Mouse (Mus musculus) embryonic fibroblast, embryonic 13.5 days (primary cell): Measurements from ENCODE around the gene Pdcd2. TPM values are rescaled to one million over a fixed set of nuclear protein-coding genes. Genes with fewer than 3 reads are reported as not detected.

Experiments
- H3K27ac ChIP-seq: 2 replicates; pipeline ENCODE4 v1.5.1; 2012; ENCODE audit warnings: low read length, control low read depth, inconsistent platforms; ENCODE audit not compliant: insufficient read depth
- H3K4me1 ChIP-seq: 2 replicates; pipeline ENCODE4 v1.6.1; 2011; ENCODE audit warnings: low read length; ENCODE audit not compliant: control insufficient read depth, insufficient read depth
- H3K4me3 ChIP-seq: 2 replicates; pipeline ENCODE4 v1.5.1; 2011; ENCODE audit warnings: mild to moderate bottlenecking, control low read depth, low read length; ENCODE audit not compliant: insufficient read depth
- CTCF ChIP-seq: IDR thresholded peaks from 2 replicates; pipeline ENCODE4 v1.5.1; 2011; ENCODE audit warnings: mild to moderate bottlenecking, control low read depth, low read length, moderate library complexity, borderline replicate concordance; ENCODE audit not compliant: insufficient read depth
- POLR2A ChIP-seq: IDR thresholded peaks from 2 replicates; pipeline ENCODE4 v1.6.1; 2011; ENCODE audit warnings: low read depth, mild to moderate bottlenecking, control low read depth, low read length, moderate library complexity
- polyA plus RNA-seq: library from polyadenylated mRNA; stranded (reverse); fragments of >200 nt; gene quantifications from 2 replicates; pipeline ENCODE4 v1.2.4, GENCODE M21; 2011; ENCODE audit warnings: low read depth; ENCODE audit not compliant: missing spikeins, insufficient read length

Pdcd2 gene
- polyA plus RNA-seq, 1 experiment, result 38.2 TPM

DNA sequence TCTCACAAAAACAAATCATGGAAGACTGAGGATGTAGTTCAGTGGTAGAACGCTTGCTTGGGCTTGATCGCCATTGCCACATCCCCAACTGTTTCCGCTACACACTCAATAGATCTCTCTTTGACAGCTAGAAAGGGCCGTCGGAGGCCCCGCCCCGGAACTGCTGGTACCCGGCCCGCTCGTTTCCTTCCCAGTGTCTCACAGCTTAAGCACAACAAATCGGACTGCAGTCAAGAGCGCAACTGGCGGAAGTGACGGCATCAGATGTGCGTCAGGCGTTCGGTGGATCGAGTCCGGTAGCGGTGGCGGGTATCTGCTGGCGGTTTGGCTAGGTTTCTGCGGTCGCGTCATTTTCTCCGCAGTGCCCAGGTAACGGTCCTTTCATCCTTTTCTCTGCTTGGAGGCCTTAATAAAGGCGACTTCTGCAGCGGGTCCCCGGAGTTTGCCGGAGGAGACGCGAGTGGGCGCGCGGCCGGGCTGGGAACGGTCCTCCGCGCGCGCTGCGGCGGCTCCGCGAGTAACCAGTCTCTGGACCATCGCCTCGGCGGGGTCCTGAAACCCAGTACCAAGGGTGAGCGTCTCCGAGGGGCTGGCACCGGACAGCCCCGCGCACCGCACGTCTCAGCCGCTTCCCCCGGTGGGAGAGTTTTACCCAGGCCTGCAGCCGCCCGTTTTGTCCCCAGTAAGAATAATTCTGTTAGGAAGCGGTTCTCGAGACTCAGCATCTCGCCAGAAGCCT is 27.3 kb downstream of the Pdcd2 start, which contains the start of the genes Psmb1 and Tbp:
Gene Psmb1 (minus strand): TSS at position 96 of the 739 bp plus-strand sequence.
Gene Tbp (plus strand): TSS at position 233 of the 739 bp plus-strand sequence.
- H3K4me1 ChIP-seq, result peaks cover 3% of the 10 kb centered on the region
- H3K27ac ChIP-seq, result peak within 1 kb of the TSS; percentile 82
- H3K4me3 ChIP-seq, result peak within 1 kb of the TSS; percentile 93
- TF ChIP-seq POLR2A, result peak; percentile 87
- no peak for TF ChIP-seq CTCF

DNA sequence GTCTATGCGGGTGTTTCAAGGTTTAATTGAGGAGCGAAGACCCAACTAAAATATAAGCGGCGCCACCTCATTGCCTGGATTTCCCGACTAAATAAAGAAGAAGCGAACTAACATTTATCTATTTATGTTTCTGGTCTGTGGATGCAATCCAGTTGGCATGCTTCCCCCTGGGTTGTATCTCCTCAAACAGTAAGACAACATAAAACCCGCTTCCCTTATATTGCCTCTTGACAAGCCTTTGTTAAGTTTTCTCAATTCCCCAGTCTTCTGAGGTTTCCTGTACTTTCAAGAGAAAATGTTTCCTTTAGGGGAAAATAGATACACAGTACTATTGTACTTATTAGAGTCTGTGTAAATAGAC is 28.4 kb downstream of the Pdcd2 start:
- peak overlapping the region; percentile 24 for H3K4me3 ChIP-seq
- TF ChIP-seq CTCF (no peak), POLR2A (no peak)
- H3K27ac ChIP-seq, result 0 out of 2 replicates have a peak overlapping the region, but pooled peaks have one; percentile 5
- H3K4me1 ChIP-seq, result peaks cover 3% of the 10 kb centered on the region

DNA sequence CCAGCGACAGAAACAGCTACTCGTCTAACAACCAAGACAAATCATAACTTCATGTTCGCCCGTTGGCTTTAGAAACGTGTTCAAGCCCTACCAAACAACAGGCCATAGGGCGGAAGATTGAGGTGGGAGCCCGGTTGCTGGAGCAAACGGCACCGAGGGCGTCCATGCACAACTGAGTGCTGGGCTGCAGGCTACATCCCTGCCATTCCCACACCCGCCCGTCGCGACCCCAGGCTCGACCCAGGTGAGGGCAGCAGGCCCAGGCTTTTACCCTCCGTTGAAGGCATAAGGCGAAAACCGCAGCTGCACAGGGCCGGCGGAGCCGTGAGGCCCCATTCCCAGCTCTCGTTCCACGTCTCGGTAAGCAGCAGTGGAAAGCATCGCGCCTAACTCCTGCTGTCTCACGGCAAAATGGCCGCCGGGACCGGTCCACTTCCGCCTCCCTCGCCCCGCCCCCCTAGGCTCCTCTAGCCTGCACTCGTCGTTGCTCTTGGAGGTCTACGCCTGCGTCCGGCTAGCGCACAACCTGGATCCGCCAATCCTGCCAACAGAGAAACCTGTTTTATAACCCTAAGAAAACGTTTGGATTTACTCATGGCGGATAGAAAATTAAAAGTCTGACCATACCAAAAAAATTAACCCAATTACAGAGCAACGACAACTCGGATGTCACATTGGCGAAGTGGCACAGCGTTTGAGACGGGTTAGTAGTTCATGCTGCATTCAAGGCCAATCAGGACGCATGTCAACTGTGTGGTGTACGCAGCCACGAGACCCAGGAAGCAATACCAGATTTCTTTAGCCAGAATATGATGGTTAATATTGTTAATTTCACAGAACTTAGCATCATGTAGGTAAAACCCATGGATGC is 29.0 kb downstream of the Pdcd2 start:
- peak overlapping the region; percentile 84 for H3K4me3 ChIP-seq
- peak overlapping the region; percentile 67 for H3K27ac ChIP-seq
- peaks cover 3% of the 10 kb centered on the region for H3K4me1 ChIP-seq
- peak; percentile 88 for TF ChIP-seq POLR2A
- TF ChIP-seq CTCF, result no peak

DNA sequence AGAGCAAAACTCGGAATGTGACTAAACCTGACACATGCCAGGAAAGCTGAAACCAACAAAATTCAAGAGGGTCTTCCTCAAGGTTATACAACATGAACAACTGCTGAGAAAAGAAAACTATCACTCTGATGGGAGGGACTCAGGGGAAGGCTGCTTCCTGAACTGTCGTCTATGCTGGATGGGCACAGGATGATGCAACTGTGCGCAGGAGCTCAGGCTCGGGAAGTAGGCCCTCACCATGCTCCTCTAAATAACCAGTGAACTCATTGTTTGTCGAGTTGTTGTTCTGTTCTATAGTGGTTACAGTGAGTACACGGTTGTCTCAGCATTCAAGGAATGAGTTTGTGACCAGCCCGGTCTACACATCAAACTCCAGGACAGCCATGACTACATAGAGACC is 36.6 kb downstream of the Pdcd2 start:
- Histone ChIP-seq H3K4me1 (no peaks in the 10 kb centered on the region), H3K27ac (no peak overlapping the region), H3K4me3 (no peak overlapping the region)
- TF ChIP-seq POLR2A (no peak), CTCF (no peak)

DNA sequence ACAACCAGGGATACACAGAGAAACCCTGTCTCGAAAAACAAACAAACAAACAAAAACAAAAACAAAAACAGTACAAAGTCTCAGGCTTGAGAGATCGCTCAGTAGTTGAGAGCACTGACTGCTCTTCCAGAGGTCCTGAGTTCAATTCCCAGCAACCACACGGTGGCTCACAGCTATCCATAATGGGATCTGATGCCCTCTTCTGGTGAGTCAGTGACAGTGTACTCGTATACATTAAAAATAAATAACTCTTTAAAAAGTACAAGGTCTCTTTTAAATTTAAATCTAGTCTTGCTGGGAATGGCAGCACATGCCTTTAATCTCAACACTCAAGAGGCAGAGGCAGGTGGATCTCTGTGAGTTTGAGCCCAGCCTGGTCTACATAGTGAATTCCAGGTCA is 54.4 kb downstream of the Pdcd2 start:
- TF ChIP-seq CTCF, result no peak
- no peak for TF ChIP-seq POLR2A
- Histone ChIP-seq H3K4me3 (no peak overlapping the region), H3K27ac (no peak overlapping the region), H3K4me1 (no peaks in the 10 kb centered on the region)

Other genes starting within 250 kb of the Pdcd2 start
- gene Dll1, start 150.4 kb downstream of the Pdcd2 start, polyA plus RNA-seq, result 0.40 and 0.97 TPM in 2 replicates
- 25.2 and 25.3 TPM in 2 replicates for gene Fam120b, start 131.1 kb downstream of the Pdcd2 start, polyA plus RNA-seq
- 179 and 190 TPM in 2 replicates for gene Psmb1, start 27.6 kb downstream of the Pdcd2 start, polyA plus RNA-seq
- gene Tbp, start 27.4 kb downstream of the Pdcd2 start, polyA plus RNA-seq, result 36.8 and 38.8 TPM in 2 replicates
- 3.7 and 7.3 TPM in 2 replicates for gene Prdm9, start 37.1 kb upstream of the Pdcd2 start, polyA plus RNA-seq
- gene Chd1, start 177.7 kb upstream of the Pdcd2 start, polyA plus RNA-seq, result 33.8 TPM in 2 replicates